Mouse (Mus musculus): ENCODE measurements around the gene Zdhhc14. TPM values are rescaled to one million over a fixed set of nuclear protein-coding genes. Genes with fewer than 3 reads are reported as not detected.

Zdhhc14 gene
- polyA plus RNA-seq, 1 experiment from 2014 or later, result 2.2 TPM

DNA sequence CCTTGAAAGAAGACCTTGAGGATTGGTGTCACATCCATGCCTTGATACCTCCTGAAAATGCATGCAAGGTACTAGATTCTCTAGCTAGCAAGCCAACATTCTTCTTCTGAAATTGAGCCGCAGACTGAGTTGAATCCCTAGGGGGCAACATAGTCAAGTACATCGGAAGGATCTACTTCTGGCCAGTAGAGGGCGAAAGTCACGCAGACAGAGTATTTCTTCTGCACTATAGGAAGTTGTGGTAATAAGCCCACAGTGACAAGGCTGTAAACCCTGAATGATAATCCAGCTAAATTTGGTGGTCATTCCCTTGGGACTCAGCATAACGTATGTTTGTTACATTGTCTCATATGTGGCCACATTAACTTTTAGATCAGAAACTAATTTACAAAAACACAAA, 303.5 kb downstream of the Zdhhc14 start:
- Histone ChIP-seq H3K4me2 (replicated peaks; ENCODE audit: low read depth) (no peak overlapping the region), H3K4me1 (replicated peaks; ENCODE audit: control insufficient read depth, insufficient read depth) (no peaks in the 10 kb centered on the region), H3K36me3 (ENCODE audit: control insufficient read depth, insufficient read depth, low read length) (no peaks in the 10 kb centered on the region), H3K9ac (ENCODE audit: low read length) (no peak overlapping the region), H3K4me3 (ENCODE audit: low read depth, low read length) (no peak overlapping the region), H3K9me3 (ENCODE audit: control insufficient read depth, low read length) (no peaks in the 10 kb centered on the region), H3K27ac (replicated peaks) (no peak overlapping the region), H3K27me3 (ENCODE audit: control insufficient read depth, insufficient read depth, low read length) (no peaks in the 10 kb centered on the region)
- ATAC-seq (ENCODE audit: low FRiP score, low TSS enrichment) (peak; percentile 72), DNase-seq (ENCODE audit: low spot score) (peak; percentile 71)
- 3% methylated on average over 5 of the region's 5 CpGs for WGBS
- peak; percentile 100 for TF ChIP-seq CTCF (IDR thresholded peaks at IDR 0.05; ENCODE audit: low read depth)
- no peak for TF ChIP-seq EP300 (optimal IDR thresholded peaks at IDR 0.05)

DNA sequence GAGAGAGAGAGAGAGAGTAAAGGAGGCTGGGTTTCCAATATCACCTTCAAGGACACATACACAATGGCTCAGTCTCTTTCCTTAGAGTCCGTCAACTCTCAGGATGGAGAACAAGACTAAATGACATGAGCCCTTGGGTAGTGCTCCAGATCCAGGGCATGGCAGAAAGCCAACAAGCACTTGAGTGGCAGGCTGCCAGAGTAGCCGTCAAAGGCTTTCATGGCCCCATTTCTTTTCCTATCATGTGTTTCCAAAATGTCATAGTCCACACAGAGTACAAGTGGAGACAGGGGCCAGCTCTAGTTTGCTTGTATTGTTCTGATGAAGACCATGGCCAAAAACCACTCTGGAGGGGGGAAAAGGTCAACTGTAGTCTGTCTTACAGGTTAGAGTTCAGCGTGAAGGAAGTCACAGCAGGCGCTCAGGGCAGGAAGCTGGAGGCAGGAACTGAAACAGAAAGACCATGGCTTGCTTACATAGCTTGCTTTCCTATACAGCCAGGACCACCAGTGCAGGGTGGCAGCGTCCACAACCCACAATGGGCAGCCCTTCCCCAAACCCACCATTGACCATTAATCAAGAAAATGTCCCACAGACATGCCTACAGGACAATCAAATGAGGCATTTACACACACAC, 304.9 kb downstream of the Zdhhc14 start:
- Histone ChIP-seq H3K4me2 (replicated peaks; ENCODE audit: low read depth) (no peak overlapping the region), H3K4me1 (replicated peaks; ENCODE audit: control insufficient read depth, insufficient read depth) (no peaks in the 10 kb centered on the region), H3K9me3 (ENCODE audit: control insufficient read depth, low read length) (no peaks in the 10 kb centered on the region), H3K27me3 (ENCODE audit: control insufficient read depth, insufficient read depth, low read length) (no peaks in the 10 kb centered on the region), H3K4me3 (ENCODE audit: low read depth, low read length) (no peak overlapping the region), H3K9ac (ENCODE audit: low read length) (no peak overlapping the region), H3K36me3 (ENCODE audit: control insufficient read depth, insufficient read depth, low read length) (no peaks in the 10 kb centered on the region), H3K27ac (replicated peaks) (no peak overlapping the region)
- ATAC-seq (ENCODE audit: low FRiP score, low TSS enrichment), result no peak
- 72% methylated on average over 5 of the region's 5 CpGs for WGBS
- TF ChIP-seq EP300 (optimal IDR thresholded peaks at IDR 0.05) (no peak), CTCF (IDR thresholded peaks at IDR 0.05; ENCODE audit: low read depth) (no peak)
- no peak for DNase-seq (ENCODE audit: low spot score)

DNA sequence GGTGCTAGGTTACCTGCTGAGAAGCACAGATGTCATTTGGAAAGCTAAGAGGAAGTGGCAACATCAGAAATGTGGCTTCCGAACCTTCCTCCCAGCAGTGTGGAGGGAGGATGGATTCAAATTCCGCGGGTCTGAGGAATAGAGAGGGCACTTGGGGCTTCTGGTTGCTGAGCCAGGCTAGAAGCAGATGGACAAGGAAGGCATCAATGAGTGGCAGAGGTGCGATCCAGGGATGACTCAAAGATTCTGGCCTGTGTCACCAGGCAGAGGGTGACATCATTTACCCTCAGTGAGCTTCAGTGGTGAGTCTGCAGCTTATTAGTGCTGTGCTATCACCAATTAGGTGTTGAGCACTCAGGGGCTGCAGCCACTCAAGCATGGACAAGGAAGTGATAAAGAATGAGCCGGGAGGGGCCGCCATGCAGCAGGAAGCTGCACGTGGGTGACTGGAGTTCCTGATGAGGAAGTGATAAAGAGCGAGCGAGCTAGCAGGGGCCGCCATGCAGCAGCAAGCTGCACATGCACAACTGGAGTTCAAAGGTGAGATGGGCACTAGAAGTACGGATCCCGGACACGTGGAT, 306.0 kb downstream of the Zdhhc14 start:
- peak; percentile 54 for DNase-seq (ENCODE audit: low spot score)
- TF ChIP-seq CTCF (IDR thresholded peaks at IDR 0.05; ENCODE audit: low read depth) (no peak), EP300 (optimal IDR thresholded peaks at IDR 0.05) (no peak)
- Histone ChIP-seq H3K4me3 (ENCODE audit: low read depth, low read length) (no peak overlapping the region), H3K9me3 (ENCODE audit: control insufficient read depth, low read length) (no peaks in the 10 kb centered on the region), H3K27me3 (ENCODE audit: control insufficient read depth, insufficient read depth, low read length) (no peaks in the 10 kb centered on the region), H3K4me2 (replicated peaks; ENCODE audit: low read depth) (no peak overlapping the region), H3K9ac (ENCODE audit: low read length) (no peak overlapping the region), H3K4me1 (replicated peaks; ENCODE audit: control insufficient read depth, insufficient read depth) (no peaks in the 10 kb centered on the region), H3K36me3 (ENCODE audit: control insufficient read depth, insufficient read depth, low read length) (no peaks in the 10 kb centered on the region), H3K27ac (replicated peaks) (no peak overlapping the region)
- ATAC-seq (ENCODE audit: low FRiP score, low TSS enrichment), result peak; percentile 75
- 59% methylated on average over 13 of the region's 13 CpGs for WGBS

DNA sequence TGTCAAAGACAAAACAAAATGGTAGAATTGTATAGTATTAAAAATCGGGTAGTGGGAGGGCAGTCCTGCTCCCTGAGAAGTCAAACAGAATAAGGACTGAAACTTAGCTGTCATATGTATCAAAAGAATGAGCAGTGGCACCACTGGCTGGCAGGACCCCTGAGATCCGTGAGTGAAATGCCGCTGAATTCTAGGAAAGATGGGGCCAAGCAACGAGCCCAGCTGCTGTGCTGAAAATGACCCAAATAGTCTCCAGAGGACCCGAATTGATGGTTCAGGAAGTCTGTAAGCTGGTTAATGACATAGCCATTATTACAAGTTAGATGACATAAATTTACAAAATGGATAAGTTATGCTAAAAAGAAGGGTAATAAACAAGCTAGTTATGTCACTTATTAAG, 306.5 kb downstream of the Zdhhc14 start:
- WGBS, result 67% methylated on average over 5 of the region's 5 CpGs
- no peaks in the 10 kb centered on the region for H3K36me3 ChIP-seq (ENCODE audit: control insufficient read depth, insufficient read depth, low read length)
- DNase-seq (ENCODE audit: low spot score) (no peak), ATAC-seq (ENCODE audit: low FRiP score, low TSS enrichment) (no peak)
- no peak overlapping the region for H3K4me3 ChIP-seq (ENCODE audit: low read depth, low read length)
- H3K27me3 ChIP-seq (ENCODE audit: control insufficient read depth, insufficient read depth, low read length), result no peaks in the 10 kb centered on the region
- no peak overlapping the region for H3K27ac ChIP-seq (replicated peaks)
- TF ChIP-seq CTCF (IDR thresholded peaks at IDR 0.05; ENCODE audit: low read depth) (no peak), EP300 (optimal IDR thresholded peaks at IDR 0.05) (no peak)
- H3K9ac ChIP-seq (ENCODE audit: low read length), result no peak overlapping the region
- no peak overlapping the region for H3K4me2 ChIP-seq (replicated peaks; ENCODE audit: low read depth)
- no peaks in the 10 kb centered on the region for H3K9me3 ChIP-seq (ENCODE audit: control insufficient read depth, low read length)
- no peaks in the 10 kb centered on the region for H3K4me1 ChIP-seq (replicated peaks; ENCODE audit: control insufficient read depth, insufficient read depth)

DNA sequence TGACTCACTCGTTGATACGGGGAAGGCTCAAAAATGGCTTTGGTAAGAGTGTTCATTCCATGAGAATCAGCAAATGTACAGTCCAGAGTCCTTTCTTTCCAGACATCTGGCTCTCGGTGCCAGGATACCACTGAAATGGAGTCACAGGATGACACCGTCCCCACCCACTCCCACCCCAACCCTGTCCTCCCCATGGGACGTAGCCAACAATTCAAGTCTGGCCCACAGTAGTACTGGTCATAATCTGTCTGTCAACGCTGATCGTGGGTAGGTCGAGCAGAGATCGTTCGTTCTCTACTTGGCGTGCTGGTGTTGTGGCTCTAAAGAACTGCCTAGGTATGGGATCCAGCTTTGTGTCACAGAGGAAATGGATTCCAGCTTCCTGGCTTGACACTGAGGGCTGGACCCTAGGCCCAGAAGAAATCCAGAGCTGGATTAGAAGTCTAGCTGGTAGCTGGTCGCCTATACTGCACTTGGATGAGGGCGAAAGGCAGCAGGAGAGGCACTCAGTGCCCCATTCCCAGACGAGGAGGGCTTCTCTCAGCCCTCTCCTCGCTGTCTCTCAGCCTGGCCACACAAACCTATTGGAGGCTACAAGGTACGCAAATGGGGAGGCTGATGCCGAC, 307.2 kb downstream of the Zdhhc14 start:
- ATAC-seq (ENCODE audit: low FRiP score, low TSS enrichment), result no peak
- Histone ChIP-seq H3K36me3 (ENCODE audit: control insufficient read depth, insufficient read depth, low read length) (no peaks in the 10 kb centered on the region), H3K9me3 (ENCODE audit: control insufficient read depth, low read length) (no peaks in the 10 kb centered on the region), H3K4me1 (replicated peaks; ENCODE audit: control insufficient read depth, insufficient read depth) (no peaks in the 10 kb centered on the region), H3K27ac (replicated peaks) (0 out of 2 replicates have a peak overlapping the region, but pooled peaks have one; percentile 18), H3K9ac (ENCODE audit: low read length) (no peak overlapping the region), H3K4me3 (ENCODE audit: low read depth, low read length) (no peak overlapping the region), H3K4me2 (replicated peaks; ENCODE audit: low read depth) (no peak overlapping the region), H3K27me3 (ENCODE audit: control insufficient read depth, insufficient read depth, low read length) (no peaks in the 10 kb centered on the region)
- TF ChIP-seq CTCF (IDR thresholded peaks at IDR 0.05; ENCODE audit: low read depth), result no peak
- no peak for TF ChIP-seq EP300 (optimal IDR thresholded peaks at IDR 0.05)
- WGBS, result 75% methylated on average over 17 of the region's 17 CpGs
- DNase-seq (ENCODE audit: low spot score), result no peak

GRCm38 (mm10) chr17:5800254-5800653, 307.9 kb downstream of the Zdhhc14 start:
- no peaks in the 10 kb centered on the region for H3K36me3 ChIP-seq (ENCODE audit: control insufficient read depth, insufficient read depth, low read length)
- H3K4me3 ChIP-seq (ENCODE audit: low read depth, low read length), result no peak overlapping the region
- H3K4me2 ChIP-seq (replicated peaks; ENCODE audit: low read depth), result no peak overlapping the region
- WGBS, result 79% methylated on average over 2 of the region's 2 CpGs
- DNase-seq (ENCODE audit: low spot score) (no peak), ATAC-seq (ENCODE audit: low FRiP score, low TSS enrichment) (no peak)
- no peaks in the 10 kb centered on the region for H3K4me1 ChIP-seq (replicated peaks; ENCODE audit: control insufficient read depth, insufficient read depth)
- no peaks in the 10 kb centered on the region for H3K9me3 ChIP-seq (ENCODE audit: control insufficient read depth, low read length)
- no peak for TF ChIP-seq EP300 (optimal IDR thresholded peaks at IDR 0.05)
- TF ChIP-seq CTCF (IDR thresholded peaks at IDR 0.05; ENCODE audit: low read depth), result no peak
- no peaks in the 10 kb centered on the region for H3K27me3 ChIP-seq (ENCODE audit: control insufficient read depth, insufficient read depth, low read length)
- H3K9ac ChIP-seq (ENCODE audit: low read length), result no peak overlapping the region
- H3K27ac ChIP-seq (replicated peaks), result no peak overlapping the region
